Mouse (Mus musculus): ENCODE results near the gene Adprhl1.

DNA sequence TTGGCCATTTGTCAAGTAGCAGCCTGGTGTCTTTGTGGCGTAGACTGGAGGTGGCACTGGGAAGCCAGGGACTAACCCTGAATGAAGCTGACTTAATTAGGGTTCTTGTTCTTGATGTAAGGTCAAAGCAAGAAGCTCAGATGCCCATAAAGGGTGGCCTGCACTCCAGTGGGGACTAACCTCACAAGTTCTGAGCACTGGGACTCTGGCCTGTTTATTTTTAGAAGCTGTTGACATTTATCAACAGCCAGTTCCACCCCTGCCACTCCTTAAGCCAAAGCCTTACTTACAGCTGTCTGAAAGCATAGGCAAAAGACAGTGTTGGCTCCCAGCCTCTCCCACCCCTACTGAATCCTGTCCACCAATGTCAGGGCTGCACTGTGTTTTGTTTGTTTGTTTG, 44.2 kb downstream of the Adprhl1 start:
- TF ChIP-seq CTCF (IDR thresholded peaks at IDR 0.05; ENCODE audit: extremely low read depth, insufficient read depth, low read length) (no peak), POLR2A (IDR thresholded peaks at IDR 0.05; ENCODE audit: extremely low read depth, insufficient read depth, low read length) (no peak)

Measured in cortical plate, adult 2 months (tissue).